Mouse (Mus musculus) naive thymus-derived CD4-positive, alpha-beta T cell, adult 2 months (primary cell): Measurements from ENCODE around the gene Cyp27b1.

Source experiments
- DNase-seq: peaks from one replicate; pipeline ENCODE4 v3.0.0-alpha.2; 2011; ENCODE audit warnings: low read depth

The Cyp27b1 gene

DNA sequence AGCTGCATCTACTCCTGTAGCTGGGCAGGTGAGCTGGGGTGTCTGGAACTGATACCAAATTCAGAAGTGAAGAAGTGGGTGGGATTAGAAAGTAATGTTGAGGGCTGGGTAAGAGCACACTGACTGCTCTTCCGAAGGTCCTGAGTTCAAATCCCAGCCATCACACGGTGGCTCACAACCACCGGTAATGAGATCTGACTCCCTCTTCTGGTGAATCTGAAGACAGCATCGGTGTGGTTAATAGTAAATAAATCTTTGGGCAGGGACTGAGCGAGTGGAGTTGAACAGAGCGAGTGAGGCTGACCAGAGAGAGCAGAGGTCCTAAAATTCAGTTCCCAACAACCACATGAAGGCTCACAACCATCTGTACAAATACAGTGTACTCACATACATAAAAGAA lies 37.6 kb downstream of the Cyp27b1 start:
- DNase-seq, result no peak

DNA sequence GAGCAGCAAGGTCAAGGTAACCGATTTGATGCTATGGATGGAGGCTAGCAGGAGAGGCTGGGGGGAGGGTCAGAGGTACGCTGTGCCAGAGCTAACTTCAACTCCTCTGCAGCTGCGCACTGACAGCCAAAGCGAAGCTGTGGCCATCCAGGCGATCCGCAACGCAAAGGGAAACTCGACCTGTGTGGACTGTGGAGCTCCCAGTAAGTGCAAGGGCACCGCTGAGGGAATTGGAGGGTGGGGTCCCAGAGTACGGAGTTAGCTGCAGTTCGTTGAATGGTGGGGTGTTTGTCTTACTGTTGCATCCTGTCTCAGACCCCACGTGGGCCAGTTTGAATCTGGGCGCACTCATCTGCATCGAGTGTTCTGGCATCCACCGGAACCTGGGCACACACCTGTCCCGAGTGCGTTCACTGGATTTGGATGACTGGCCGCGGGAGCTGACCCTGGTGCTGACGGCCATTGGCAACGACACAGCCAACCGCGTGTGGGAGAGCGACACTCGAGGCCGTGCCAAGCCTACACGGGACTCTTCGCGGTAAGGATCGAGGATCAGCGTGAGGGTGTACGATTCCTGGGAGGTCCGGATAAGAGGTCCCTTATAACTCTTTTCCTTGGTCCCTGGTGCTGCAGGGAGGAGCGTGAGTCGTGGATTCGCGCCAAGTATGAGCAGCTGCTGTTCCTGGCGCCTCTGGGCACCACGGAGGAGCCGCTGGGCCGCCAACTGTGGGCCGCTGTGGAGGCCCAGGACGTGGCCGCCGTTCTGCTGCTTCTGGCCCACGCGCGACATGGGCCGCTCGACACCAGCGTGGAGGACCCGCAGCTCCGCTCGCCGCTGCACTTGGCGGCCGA lies 42.7 kb downstream of the Cyp27b1 start:
- no peak for DNase-seq

DNA sequence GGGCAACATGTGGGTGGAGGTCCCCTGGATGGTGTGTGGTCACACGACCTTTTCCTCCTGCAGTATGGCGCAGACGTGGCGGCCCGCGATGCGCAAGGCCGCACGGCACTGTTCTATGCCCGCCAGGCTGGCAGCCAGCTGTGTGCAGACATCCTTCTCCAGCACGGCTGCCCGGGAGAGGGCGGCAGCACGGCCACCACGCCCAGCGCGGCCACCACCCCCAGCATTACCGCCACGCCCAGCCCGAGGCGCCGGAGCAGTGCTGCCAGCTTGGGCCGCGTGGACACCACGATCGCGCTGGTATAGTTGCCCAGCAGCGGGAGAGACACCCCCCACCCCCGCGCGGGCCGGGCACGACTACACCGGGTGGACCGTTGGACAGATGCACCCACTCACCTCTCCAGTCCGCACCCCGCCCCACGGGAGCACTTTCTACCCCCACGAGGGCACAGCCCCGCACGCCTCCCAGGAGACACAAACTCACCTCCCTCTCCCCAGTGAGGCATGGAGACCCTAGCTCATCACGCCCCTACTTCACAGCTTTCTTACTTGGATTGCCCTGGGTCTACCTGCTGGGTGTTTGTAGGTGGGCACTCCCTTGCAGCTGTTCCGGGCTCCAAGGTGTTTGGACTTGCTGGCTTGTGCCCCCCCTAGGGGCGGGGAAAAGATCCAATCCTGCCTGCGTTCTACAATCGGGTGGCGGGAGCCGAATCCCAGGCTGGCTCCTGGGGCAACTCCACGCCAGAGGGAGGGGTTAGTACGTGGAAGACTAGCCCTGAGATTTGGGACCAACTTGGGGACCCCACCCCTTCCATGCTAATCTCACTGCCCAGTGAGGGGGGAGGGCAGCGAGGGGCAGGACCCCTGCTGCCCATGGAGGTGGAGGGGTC lies 43.7 kb downstream of the Cyp27b1 start:
- no peak for DNase-seq

DNA sequence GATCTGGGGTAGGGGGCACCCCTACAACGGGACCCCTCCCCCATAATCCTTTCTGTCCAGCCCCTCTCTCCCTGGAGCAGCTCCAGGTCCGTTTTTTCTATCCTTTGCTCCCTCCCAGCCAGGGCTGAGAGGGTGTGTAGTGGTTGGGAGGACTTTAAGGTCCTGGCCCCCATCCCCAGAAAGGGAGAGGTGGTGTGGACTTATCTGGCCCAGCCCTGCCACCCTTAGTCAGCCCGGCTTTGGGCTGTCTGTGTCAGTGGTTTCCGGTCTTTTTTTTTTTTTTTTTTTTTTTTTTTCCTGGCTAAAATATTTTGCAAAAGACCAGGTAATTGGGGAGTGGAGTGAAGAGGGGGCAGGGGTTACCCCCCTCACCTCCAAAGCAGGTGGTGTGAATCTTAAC lies 44.7 kb downstream of the Cyp27b1 start:
- DNase-seq, result no peak

DNA sequence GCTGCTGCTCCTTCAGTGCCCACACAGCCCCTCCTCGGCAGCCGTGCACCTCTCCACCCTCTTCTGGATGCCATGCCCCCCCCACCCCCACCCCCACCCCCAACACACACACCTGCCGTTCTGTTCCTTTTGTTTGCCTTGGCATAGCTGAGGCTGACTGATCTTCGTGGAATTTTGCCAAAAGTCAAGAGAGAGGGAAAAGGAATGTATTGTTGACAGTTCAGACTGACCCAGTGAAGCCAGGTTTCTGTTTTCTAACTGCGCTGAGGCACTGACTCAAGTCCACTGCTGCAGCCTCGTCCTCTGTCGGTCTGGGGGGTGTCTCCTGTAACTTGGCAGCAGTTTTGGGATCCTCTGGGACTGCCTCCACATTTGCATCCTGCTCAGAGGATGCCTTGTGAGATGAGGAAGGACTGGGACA lies 46.3 kb downstream of the Cyp27b1 start:
- DNase-seq, result no peak

DNA sequence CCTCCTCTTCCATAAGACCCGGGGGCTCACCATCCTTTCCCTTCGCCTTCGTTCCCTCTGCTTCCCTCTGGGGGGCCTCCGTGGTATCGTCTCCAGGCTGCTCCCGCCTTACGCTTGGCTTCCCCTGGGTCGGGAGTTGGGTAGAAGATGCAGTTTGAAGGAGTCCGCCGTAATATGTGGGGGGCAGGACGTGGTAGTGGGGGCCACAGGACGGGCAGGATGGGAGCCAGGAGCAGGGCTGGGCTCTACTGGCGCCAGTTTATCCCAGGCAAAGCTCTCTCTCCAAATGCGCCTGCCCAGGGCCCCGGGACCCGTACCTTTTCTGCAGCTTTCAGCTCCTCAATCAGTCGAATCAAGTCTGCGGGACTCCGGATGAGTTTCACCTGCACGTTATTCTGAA lies 50.5 kb downstream of the Cyp27b1 start:
- DNase-seq, result no peak

DNA sequence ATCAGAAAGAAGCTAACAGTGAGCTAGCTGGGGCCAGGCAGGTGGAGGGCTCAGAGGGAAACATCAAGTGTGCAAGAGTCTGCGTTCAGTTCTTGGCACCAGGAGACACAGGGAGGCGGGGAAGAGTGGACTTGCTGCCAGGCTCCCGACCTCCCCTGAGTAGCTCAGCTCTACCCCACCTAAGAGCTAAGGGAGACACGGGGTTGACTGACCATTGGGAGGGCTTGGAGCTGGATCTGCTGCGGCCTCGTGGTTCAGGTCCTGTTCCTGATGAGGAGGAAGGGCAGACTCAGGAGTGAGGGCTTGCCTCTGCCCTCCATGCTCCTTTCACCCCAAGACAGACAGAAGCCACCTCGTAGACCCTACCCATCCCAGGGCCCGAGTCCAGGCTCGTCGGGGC lies 51.1 kb downstream of the Cyp27b1 start:
- no peak for DNase-seq

DNA sequence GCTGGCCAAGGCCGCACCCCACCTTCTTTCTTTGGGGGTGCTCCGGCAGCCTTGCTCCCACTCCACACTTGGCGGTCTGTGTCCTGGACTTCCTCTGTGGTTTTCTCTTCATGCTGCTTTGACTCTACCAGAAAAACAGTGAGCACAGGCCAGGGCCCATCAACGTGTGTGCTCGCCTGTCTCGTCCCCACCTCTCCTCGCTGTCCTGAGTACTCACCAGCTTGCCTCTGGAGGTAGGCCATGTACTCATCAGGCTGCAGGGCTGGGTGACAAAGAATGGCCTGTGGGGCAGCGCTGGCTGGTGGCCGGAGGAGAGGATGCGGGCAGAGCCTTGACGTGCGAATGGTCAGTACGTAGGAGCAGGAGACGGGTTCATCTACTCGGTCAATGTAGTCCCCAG lies 51.8 kb downstream of the Cyp27b1 start:
- no peak for DNase-seq

DNA sequence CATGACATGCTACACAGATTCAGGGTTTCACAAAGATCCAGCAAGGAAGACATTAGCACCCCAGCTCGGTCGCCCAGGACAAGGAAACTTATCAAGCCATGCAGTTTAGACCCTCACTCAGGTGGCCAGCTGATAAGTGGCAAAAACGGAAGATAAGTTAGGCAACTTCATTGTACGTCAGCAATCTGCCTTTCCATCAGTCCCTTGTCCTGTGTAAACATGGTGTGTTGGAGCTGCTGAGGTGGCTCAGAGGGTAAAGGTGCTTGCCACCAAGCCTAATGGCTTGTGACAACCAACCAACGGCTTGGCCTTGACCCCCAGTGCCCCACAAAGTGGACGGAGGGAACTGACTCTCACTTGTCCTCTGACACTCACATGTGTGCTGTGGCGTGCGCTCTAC lies 52.4 kb downstream of the Cyp27b1 start:
- DNase-seq, result no peak

DNA sequence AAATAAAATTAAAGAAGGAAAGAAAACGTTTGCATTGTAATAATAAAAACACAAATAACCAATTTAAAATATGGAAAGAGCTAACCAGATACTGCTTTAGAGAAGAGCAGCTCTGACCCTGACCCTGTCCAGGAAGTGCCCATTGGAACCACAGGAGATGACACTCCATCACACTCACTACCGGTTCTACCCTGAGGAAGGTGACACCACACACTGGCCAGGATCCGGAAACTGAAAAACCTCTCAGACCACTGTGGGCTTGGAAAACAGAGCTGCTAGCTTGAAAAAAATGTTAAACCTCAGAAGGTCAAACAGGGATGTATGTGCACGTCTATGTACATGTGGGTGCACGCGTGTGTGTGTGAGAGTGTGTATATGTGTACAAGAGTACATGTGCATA lies 53.1 kb downstream of the Cyp27b1 start:
- DNase-seq, result no peak
